Mouse (Mus musculus) gastrocnemius, postnatal 14 days (tissue): ENCODE measurements around the gene Smpd2. TPM values are rescaled to one million over a fixed set of nuclear protein-coding genes. Genes with fewer than 3 reads are reported as not detected.

ENCODE experiments used
- DNase-seq: peaks from one replicate; pipeline ENCODE4 v3.0.0; 2021; ENCODE audit warnings: mixed read lengths
- intact Hi-C: fragments of 180-260 bp; cut with DNase I; formaldehyde crosslinking; loops from one replicate; pipeline ENCODE4 v1.15.1; 2025; ENCODE audit warnings: low total_unique reads
- total RNA-seq, 2 experiments: library from RNA; stranded (reverse); gene quantifications; 2 replicates each; pipeline ENCODE4 v1.2.3; 2021

Smpd2 gene
- total RNA-seq, 2 experiments from 2014 or later = 10.5 to 12.1 TPM

GRCm38 (mm10) chr10:41464401-41464955 is 25.7 kb downstream of the Smpd2 start:
- intact Hi-C loops = no loop called here

DNA sequence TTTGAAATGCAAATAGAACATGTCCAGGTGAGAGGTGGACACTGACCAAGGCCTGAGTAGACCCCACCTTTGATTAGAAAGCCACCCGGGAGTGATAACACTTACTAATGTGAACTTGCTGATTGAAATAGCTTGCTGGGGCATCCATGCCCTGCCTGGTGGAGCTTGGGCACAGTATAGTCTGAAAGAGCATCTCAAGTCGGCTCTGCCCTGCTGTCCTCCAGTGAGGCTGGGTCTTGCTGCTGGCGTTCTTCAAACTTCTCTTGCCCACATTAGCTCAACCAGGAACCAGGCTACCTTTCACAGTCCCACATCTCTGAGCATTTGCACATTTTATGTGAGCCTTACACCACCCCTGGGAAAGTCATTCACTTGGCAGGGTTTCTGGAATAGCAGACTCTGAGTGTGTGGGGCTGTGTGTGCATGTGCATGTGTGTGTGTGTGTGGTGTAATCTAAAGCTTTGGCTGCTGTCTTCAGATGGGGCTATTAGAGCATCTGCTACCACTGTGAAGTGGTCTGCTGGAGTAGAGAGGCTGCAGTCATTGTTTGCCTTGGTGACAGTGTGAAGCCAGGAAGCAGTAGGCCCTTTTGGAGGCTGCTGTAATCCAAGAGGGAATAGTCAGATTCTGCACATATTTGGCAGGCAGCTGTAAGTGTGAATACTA is 29.0 kb downstream of the Smpd2 start:
- intact Hi-C loops = no loop called here
- DNase-seq = no peak

More at GRCm38 (mm10) chr10:41464401-41464955, 25.7 kb downstream of the Smpd2 start:
- DNase-seq = no peak

DNA sequence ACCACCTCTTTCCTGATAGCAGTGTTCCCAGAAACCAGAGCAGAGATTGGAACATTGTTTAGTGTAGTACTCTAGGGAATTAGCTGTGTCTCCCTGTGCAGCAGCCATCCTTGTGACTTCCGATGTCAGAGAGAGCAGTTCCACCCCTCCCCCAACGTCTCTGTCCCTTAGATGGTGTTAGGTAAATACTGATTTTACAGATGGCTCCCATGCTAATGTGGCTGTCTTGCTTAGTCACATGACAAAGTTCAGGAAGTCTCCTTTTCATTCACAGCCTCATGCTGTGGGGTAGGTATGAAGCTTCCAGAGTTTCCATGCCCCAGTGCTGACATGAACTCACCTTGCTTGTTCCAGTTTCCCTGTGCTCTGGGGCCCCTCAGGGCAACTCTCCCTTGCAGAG is 29.7 kb downstream of the Smpd2 start:
- intact Hi-C loops = no loop called here
- DNase-seq = no peak

- DNase-seq = no peak
- intact Hi-C loops = loop anchor here (10.0 kb wide), 1 partner anchor 45 kb away; no protein-coding TSS in a partner anchor
Measured at GRCm38 (mm10) chr10:41459990-41460389, 30.2 kb downstream of the Smpd2 start.

GRCm38 (mm10) chr10:41452791-41453190 is 37.4 kb downstream of the Smpd2 start:
- intact Hi-C loops = loop anchor here (10.0 kb wide), 1 partner anchor 52 kb away; no protein-coding TSS in a partner anchor

DNA sequence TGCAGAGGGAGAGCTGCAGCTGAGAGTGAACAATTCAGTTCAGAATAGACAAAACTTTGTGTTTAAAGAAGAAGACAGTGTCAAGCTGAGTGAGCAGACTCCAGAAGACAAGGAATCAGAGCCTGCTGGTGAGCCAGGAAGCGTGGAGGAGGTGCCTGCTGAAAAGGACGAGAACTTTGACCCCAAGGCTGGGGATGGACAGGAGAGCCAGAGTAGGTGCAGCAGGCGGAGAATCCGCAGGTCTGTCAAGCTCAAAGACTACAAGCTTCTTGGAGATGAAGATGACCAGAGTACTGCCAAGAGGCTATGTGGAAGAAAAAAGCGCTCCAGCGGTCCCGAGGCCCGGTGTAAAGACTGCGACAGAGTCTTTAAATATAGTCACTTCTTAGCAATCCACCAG is 38.5 kb downstream of the Smpd2 start:
- intact Hi-C loops = loop anchor here (10.0 kb wide), 1 partner anchor 53 kb away; no protein-coding TSS in a partner anchor
- no peak for DNase-seq

More at GRCm38 (mm10) chr10:41452791-41453190, 37.4 kb downstream of the Smpd2 start:
- no peak for DNase-seq

DNA sequence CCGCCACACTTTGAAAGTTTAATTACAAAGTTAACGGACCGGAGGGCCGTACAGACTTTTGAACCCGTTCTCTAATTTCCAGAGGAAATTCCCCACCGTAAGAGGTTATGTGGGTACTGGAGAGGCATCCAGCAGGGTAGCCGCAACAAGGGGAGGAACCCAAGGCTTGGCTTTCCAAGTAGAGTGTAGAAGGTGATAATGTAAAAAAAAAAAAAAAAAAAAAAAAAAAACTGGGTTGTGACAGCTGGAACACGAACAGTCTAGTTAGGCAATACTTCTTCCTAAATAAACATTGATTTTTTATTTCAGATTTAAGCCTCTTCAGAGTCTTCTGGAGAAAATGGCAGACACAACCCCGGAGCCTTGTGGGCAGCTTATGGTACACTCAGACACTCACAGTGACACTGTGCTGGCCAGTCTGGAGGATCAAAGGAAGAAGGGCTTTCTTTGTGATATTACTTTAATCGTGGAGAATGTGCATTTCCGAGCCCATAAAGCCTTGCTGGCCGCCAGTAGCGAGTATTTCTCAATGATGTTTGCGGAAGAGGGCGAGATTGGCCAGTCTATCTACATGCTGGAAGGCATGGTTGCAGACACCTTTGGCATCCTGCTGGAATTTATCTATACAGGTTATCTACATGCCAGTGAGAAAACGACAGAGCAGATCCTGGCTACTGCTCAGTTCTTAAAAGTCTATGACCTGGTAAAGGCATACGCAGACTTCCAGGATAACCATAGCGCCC is 39.2 kb downstream of the Smpd2 start:
- intact Hi-C loops = loop anchor here (10.0 kb wide), 1 partner anchor 54 kb away; no protein-coding TSS in a partner anchor
- no peak for DNase-seq

- intact Hi-C loops = loop anchor here (10.0 kb wide), 1 partner anchor 55 kb away; no protein-coding TSS in a partner anchor
Measured at GRCm38 (mm10) chr10:41450137-41450670, 40.0 kb downstream of the Smpd2 start, which contains the start of gene Zbtb24. TSS of gene Zbtb24 (plus strand) at chr10:41450383.

DNA sequence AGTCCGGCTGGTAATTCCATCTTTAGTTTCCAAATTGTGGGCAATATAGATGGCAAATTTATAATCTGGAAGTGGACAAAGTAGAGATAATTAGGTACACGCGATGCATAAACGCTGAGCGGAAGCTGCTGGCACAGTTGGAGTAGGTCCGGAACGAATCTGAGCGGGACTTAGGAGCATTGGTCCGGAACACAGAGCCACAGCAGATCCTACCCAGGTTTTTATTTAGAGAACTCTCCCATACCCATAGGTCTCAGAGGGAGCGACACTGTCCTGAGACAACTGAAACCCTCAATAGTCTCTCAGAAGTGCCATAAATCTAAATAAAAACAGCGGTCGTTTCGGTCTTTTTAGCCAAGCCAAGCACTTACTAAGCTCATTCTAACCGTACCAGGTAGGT is 40.5 kb downstream of the Smpd2 start:
- intact Hi-C loops = loop anchor here (10.0 kb wide), 1 partner anchor 55 kb away; no protein-coding TSS in a partner anchor
- DNase-seq = no peak

More at GRCm38 (mm10) chr10:41450137-41450670, 40.0 kb downstream of the Smpd2 start, which contains the start of gene Zbtb24:
- DNase-seq = peak; percentile 93

- DNase-seq = no peak
- intact Hi-C loops = no loop called here
Measured at GRCm38 (mm10) chr10:41448216-41448615, 42.0 kb downstream of the Smpd2 start.

Other genes starting within 250 kb of the Smpd2 start
- 1 to 10 TPM; 6.0 to 7.0 TPM for gene Fig4, start 187.1 kb downstream of the Smpd2 start, total RNA-seq
- not detected for gene Ak9, start 186.4 kb downstream of the Smpd2 start, total RNA-seq
- 1 to 10 TPM; 4.3 to 4.7 TPM for gene Zbtb24, start 40.0 kb downstream of the Smpd2 start, total RNA-seq
- 10 to 100 TPM; 10.5 to 15.5 TPM for gene Mical1, start 14.1 kb downstream of the Smpd2 start, total RNA-seq
- not detected for gene Ppil6, start 70 bp upstream of the Smpd2 start, total RNA-seq
- gene Cd164, start 29.0 kb upstream of the Smpd2 start, total RNA-seq = 100 to 1,000 TPM; 126 to 138 TPM
- under 1 TPM; 0.64 to 0.66 TPM for gene Ccdc162, start 226.3 kb upstream of the Smpd2 start, total RNA-seq